Mouse (Mus musculus) cerebellum, postnatal 36 days (tissue): Measurements from ENCODE around the gene Apol6.
"Not testable (repeated sequence)": the region's sequence is repeated elsewhere in the genome, so short reads cannot be mapped to it uniquely, and the experiment has no call there.

Source experiments
- DNase-seq, 2 experiments: peaks; one replicate each; pipeline ENCODE4 v3.0.0; 2021 to 2022; ENCODE audit warnings: mixed read lengths in 2 of 2

Gene Apol6

DNA sequence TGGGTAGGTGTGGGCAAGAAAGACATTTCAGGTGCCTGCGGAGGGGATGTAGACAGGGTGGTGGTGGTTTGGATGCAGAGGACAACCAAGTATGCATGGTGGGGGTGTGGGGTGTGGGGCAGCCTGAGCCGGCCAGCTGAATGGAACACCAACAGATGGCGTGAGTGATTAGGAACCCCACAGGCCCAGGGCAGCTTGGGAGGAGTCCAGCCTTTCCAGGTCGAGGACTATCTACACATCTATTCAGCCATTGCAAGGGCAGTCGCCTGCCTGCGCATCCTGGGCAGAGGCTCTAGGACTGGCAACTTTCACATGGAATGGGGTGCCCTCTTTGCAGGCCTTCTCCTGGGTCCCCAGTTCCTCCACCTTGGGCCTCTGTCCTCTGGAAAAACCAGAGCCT is 10.0 kb upstream of the Apol6 start:
- DNase-seq: peak; percentile 83 to 86

DNA sequence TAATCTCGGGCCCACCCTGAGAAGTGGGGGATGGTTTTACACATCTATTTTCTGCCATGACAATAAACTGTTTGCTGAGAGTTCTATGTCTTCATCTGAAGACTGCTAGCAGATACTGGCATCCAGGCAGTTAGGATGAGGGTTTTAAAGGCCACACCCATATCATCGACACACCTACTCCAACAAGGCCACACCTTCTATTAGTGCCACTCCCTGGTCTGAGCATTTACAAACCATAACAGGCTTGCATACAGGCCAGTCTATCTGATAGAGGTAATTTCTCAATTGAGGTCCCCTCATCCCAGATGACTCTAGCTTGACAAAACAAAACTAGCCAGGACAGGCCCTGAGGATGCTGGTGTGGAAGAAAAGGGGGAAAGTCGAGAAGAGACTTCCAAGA is 8.9 kb upstream of the Apol6 start:
- no peak for DNase-seq

DNA sequence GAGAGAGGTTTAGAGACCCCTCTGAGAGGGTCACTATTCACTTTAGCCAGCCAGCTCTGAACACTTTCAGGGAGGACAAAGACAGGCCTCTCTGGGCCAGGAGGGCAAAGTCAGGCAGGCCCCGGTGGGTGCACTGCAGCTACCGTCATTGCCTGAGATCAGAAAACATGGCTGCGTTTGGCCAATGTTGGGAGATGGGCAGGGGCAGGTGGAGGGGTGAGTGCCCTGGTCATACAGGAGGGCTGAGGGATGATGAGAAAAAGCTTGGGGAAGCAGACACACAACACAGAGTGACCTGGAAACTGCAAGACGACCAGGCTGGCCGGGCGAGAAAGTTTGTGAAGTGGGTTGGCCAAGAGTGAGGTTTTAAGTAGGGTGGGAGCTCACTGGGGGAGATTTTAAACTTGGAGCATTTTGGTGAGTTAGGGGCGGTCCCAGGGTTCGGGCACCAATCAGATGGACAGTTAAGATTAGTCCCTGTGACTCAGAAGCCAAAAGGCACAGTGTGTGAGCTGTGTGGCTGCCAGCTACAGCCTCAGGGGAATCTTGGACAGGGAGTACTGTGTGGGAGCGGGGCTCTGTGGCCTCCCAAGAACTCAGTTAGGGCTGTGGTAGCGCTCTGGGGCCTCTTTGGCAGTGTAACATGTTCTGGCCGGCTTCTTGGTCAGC is 8.1 kb upstream of the Apol6 start:
- peak; percentile 38 to 48 for DNase-seq

DNA sequence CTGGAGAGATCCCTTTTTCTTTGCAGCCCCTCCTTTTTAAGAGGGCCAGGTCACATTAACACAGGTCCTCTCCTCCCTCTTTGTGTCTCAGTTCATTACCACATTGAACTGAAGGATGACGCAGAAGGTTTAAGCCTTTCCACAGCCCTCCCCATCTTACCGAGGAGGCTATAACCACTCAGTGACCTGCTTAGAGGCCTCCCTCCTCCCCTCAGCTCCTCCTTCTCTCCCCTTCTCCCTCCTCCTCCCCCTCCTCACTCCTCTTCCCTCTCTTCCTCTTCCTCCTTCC is 7.6 kb upstream of the Apol6 start:
- DNase-seq: no peak

DNA sequence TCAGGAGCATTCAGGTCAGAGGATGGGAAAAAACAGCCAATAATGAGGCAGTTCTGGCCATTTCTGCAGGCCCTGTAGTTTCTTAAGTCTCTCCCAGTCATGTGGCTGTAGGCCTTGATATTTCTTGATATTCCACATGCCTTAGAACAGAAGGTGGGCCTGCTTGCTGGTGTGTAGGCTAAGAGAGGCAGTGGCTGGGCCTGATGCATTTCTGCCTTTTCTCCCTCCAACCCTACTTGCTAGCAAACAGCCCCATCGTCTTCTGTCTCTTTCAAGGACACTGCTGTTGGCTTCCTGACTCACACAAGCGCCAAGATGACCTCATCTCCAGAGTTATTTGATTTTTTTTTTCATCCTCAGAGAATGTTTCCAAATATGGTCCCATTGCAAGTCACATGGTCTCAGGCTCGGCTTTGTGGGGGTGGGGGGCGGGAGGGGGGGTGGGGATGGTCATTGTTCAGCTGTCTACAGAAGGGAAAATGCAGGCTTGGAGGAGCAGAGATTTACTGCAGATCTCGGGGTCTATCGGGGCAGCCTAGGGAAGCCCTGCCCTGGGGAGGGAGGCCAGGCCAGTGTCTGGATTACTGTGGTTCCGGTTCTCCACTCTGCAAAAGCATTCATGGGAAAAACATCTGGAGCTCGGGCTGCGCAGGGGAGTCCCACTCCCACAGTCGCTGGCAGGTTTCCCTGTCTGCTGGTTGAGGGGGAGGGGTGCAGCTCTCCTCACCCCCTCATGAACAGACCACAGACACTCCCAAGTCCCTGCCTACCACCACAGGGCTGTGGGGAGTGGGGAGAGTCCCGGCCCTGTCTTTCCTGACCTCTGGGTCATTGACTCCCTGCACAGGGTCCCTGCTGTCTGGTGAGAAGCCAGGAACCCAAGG is 7.0 kb upstream of the Apol6 start:
- DNase-seq: no peak

DNA sequence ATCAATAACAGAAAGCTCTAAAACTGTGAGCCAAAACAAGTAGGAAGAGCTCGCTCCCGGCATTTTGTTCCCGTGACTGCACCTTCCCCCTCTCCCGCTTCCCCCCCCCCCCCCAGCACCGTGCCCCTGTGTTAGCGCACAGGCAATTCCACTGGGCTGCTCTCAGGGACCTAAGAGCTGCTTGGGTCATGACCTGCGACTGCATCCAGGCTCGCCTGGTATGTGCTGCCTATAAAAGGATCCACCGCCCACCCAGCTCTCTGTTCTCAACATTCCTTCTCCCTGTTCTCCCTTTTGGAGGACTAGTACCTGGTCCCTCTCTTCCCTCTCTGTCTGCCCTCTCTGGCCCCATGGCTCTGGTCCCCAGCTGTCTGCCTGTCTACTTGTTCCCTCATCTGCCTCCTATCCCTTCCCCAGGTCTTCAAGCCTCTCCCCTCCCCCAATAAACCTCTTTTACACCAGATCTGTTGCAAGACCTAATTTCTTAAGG is 5.3 kb upstream of the Apol6 start:
- no peak for DNase-seq

DNA sequence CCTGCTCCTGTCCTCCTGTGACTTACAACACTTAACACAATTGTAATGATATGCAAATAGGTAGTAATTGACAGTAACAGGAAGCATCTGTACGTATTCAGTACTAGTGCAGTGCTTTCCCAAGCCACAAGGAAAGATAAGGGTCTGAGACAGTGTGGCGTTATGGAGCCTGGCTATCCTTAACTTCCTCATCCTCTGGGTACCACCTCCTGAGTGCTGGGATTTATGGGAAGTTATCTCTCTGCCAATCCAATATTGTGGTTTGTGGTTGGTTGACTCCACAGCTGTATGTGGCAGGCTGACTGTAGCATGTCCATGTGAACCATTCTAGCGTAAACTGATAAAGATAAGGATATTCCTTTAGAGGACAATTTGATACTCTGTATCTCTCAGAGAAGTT is 3.7 kb upstream of the Apol6 start:
- no peak for DNase-seq

DNA sequence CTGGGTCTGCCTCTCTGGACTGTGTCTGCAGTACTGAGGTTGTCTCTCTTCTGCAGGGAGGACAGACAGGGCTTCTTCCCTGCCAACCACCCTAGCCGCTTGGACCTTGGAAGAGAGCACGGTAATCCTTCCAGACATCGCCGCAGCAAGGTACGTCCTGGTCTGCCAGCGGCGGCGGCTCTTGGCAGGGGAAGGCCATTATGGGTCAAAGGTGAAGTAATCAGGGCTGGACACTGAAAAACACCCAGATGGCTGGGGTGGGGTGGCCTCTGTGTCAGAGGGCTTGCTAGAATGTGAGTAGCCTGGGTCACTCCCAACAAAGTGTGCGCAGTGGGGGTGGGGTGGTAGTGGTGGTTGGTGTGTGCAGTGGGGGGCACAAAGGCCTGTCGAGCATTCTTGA is 1.1 kb downstream of the Apol6 start:
- no peak for DNase-seq

DNA sequence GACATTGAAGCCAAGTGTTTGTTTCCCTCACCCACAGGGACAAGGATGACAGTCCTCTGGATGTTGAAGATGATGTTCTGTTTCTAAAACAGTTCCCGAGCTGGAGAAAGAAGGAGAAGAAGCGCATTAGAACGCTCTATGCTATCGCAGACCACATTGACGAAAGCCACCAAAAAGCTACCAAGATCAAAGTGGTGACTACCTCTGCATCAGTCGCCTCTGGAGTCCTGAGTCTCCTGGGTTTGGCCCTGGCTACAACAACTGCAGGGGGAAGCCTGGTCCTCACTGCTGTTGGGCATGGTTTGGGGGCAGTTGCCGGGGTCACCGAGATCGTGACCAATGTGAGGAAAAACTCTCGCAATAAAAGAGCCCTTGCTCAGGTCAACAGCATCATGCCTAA is 6.0 kb downstream of the Apol6 start, which contains the start of gene Mb:
TSS of gene Mb (minus strand) at position 101 of the 400 bp plus-strand sequence.
- DNase-seq: no peak

DNA sequence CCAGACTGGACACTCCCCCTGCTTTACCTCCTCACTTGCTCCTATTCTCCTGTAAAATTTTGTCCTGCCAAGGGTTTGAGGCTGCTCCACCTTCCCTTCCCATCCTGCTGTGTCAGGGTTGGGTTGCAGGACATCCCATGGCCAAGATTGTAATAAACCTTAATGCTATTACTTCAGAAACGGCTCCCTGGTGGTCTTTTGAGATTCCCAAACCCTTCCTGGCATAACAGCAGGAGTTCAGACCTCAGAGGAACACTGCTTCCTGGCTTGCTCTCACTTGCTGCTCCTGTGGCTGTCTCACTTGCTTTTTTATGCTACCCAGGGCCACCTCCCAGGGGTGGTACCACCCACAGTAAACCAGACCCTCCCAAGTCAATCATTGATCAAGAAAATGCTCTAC is 7.6 kb downstream of the Apol6 start:
- DNase-seq: no peak

DNA sequence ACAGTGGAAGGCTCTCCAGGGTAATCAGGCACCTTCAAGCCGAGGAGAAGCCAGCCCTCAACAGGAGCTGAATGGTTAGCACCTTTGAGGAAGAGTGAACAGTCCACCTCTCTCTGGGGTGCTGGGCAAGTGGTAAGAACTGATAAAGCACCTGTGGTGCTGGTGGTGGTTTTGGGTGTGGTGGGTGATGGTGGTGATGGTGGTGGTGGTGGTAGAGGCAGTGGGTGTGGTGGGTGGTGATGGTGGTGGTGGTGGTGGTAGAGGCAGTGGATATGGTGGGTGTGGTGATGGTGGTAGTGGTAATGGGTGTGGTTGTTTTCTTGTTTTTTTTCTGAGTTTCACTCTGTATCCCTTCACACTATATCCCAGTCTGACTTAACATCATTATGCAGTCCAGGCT is 8.5 kb downstream of the Apol6 start:
- no peak for DNase-seq

DNA sequence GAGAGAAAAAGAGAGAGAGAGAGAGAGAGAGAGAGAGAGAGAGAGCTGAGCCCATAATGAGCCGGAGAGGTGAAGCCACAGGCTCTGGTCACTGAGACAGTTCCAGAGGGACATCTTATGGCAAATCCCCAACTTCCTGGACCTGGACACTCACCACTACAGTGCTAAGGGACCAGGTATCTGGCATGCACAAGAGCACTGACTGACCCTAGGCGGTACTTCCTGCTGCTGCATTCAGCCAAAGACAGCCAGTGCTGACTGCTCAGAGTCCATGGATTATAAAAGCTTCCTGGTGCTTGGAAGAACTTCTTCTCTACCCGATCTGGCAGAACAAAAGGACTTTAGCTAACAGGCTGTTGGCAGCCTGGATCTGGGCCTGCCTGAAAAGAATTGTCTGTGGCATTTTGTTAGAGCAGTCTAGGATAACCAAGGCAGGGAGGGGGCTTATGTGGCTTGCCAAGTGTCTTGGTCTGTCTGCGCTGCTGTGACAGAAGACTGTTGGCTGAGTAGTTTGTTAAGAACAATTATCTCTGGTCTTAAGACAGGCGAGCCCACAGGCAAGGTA is 10.2 kb downstream of the Apol6 start:
- no peak for DNase-seq

DNA sequence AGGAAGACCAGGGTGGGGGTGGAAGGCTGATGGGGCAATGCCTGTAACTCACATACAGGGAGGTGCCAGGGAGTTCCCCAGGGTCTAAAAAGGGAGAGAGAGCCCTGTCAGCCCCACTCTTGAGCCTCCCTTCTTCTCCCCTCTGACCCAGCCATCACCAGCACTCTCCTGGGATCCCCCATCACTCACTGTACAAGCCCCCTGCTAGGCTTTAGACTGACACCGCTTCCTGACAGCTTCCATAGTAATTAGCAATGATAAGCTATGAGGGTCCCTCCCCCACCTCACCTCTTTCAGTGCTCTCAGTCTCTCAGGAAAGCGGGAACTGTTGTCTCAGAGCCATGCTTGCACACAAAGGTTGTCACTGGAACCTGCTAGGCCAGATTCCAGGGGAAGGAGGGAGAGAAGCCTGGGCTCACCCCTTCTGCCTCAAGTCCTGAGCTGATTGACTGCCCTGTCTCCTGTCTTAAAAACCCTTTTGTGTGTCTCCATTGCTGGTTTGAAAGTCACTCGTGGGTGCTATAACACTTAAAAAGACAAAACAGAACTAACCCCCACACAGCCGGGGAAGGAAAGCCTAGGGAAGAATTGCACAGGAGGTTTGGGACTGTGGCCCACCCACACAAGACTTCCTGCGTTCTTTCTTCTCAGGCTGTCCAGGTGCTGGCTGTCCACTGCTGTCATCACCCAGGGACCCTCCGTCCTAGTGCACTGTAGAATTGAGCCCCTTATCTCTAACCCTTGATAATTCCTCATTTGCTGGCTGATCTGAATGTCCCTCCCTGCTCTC is 11.7 kb downstream of the Apol6 start:
- no peak for DNase-seq

DNA sequence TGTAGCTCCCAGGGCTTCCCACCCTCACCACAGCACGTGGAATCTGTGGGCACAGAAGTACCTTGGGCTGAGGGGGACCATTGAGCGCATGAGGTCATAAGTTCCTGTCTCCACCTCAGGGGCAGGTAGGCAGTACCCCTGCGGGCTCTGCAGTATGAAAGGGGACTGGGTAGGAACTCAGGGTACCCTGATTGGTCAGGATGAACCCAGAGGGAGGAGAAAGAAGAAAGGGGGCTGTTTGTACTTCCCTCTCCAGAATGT is 12.2 kb downstream of the Apol6 start:
- DNase-seq: no peak

DNA sequence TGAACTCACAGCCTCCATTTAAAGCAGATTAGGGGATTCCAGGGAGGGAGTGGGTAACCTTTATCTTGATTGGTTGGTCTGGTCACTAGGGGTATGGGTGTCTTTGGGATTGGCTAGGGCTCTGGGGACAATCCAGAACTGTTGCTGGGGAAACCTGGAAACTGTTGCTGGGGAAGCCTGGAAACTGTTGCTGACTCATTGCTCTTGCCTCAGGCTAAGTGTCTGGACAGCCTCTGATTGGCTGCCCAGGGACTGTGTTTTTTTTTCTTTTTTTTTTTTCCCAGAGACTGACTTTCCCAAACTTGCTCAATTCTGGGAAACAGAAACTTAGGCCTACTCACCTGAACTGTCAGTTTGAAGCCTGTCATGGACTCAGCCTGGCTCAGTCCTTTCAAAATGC is 14.0 kb downstream of the Apol6 start:
- no peak for DNase-seq

DNA sequence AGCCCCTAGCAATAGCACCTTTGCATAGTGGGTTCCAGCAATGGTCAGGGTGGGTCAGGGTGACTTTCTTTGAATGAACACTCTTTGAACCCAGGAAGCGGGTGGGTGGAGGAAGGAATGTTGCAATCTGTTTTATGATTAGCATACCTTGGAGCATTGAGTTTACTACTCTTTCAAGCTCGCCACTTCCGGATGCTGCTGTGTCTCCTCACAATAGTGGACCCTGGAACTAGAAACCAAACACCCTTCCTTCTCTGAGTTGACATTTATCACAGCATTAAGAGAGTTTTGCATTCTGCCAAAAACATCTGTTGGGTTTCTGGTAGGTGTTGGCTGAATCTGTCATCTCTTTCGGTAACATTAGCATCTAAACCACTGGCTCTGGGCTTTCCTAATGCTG is 14.9 kb downstream of the Apol6 start:
- DNase-seq: not testable (repeated sequence)

DNA sequence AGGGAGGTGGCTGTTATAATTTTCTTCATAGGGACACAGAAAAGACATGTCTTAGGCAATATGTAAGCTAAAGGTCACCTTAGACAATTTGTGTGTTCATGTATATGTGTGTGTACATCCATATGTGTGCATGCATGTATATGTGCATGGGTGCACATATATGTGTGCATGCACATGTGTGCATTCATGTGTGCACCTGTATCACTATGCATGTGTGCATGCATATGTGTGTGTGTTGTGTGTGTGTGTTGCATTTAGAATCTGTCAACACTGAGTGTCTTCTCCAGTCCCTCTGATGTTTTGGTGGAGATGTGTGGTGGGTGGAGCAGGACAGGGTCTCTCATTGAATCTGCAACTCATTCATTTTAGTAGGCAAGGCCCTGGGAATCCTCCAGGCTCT is 18.2 kb downstream of the Apol6 start:
- no peak for DNase-seq

DNA sequence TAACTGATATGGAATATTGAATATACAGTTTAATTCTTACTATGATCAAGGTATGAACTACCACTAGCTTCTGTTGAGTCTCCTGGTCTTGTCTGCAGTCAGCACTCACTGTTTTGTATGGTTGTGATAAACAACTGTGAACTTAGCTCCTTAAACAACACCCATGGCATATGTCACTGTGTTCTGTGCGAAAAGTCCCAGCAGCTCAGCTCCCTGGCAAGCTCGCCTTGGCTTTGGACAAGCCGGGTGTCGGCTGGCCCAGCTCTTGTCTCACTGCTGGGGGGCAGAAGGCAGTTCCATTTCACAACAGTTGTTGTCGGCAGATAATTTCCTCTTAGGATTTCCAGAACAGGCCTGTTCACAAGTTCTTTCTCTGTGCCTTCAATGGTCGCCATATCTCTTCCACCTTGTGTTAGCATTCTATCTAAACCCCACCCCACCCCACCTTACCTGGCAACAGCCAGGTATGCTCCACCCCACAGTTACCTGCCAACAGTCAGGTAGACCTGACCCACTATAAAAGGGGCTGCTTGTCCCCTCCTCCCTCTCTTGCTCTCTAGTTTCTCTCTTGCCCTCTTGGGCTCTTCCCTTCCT is 20.8 kb downstream of the Apol6 start:
- DNase-seq: no peak

DNA sequence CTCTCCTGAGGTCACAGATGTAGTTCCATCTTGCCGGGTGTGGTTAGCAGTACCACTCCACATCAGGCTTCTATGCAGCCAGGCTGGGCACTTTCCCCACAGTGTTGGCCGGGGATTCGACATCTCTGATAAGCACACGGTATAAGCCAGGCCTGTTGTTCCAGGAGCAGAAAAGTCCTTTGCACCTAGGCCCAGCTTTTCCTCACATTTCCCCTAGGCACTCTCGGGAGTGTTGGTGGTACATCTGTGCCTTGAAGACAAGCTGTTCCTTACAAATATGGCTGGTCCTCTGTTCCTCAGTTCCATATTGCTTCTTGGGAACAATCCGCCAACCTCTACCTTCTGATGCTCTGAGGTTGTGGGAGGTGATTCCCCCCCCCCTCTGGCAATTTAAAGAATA is 21.7 kb downstream of the Apol6 start:
- DNase-seq: no peak

DNA sequence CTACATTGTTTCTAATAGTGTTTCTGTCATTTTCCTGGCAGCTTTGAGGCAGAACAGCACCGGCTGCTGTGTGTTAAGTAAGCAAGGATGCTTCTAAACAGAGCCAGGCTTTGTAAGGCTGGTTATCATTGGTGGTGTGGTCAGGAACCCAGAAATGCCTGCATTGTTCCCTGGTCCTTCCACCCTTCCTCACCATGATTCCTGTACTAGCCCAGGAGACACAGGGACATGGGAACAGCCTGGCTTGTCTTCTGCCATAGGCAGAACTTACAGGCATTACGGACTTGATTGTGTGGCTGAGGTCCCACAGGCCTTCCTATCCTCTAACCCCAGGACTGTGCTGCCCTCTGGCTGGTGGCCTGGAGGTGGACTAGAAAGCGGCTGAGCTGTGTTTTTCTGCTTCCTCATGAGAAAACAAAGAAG is 23.9 kb downstream of the Apol6 start:
- peak in 1 of 2 experiments; percentile 20 for DNase-seq

DNA sequence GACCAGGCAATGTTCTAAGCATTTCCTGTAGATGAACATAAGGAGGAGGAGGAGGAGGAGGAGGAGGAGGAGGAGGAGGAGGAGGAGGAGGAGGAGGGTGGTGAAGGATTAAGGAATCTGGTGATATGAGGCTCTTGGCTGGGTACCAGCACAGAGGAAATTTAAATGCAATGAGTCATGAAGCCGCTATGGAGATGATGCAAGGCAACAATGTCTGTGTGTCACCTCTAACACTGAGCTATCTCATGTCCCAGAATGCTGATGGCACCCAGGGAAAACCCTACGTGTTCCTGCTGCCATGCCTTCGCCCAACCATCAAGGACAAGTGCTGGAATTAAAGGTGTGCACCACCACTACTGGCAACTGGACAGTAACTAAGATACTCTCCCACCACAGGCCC is 24.5 kb downstream of the Apol6 start:
- no peak for DNase-seq

DNA sequence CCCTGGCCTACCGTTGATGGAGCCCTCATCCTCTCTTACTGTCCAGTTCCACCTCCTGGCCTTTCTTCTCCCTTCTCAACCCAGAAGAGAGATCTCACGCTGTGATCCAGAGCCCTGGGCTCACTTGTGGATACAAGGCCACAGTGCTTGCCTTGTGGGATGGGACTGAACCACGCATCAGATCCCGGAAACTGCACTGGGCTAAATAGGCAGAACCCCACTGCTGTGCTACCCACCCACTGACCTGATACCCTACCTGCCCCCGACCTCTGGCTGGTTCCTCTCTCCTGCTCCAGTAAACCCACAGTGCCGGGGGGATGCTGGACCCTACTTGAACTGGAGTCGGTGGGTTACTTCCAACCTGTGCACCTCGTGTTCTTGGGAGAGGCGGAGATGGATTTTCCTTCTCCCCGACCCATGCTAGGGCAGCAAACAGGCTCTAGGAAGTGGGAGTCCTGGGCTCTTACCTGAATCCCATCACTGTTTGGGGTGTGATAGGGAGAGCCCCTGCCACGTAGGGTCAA is 26.3 kb downstream of the Apol6 start:
- DNase-seq: no peak

DNA sequence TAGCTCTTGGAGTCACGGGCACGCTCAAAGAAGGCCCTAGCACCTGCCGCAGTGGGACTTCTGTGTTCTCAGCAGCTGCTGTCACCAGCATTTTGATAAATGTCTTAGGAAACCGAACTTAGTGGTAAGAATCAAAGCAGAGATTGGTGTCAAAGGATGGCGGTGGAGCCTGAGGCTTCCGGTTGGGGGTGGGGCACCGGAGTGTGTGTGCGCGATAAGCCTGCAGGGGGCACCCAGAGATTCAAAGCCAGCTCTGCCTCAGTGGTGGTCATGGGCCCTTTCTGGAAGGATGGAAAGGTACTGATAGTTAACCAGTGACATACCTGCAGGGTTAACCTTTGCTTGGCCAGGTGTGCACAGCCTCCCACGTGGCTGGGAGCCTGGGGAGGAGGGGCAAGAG is 27.0 kb downstream of the Apol6 start:
- DNase-seq: no peak
